Mouse (Mus musculus) CD4-positive naive resting alpha-beta T cell, adult 76 days (primary cell): ENCODE data around the gene Pbsn. TPM values are rescaled to one million over a fixed set of nuclear protein-coding genes. Genes with fewer than 3 reads are reported as not detected.

Source experiments
- total RNA-seq: library from RNA; stranded (reverse); gene quantifications from one replicate; pipeline ENCODE4 v1.2.4, GENCODE M21; 2023

The Pbsn gene
- total RNA-seq: not detected

GRCm38 (mm10) chrX:77853523-77853922 lies at the start of gene Pbsn:
TSS of gene Pbsn (minus strand) at chrX:77853623.

GRCm38 (mm10) chrX:77864458-77864857 lies 11.0 kb upstream of the Pbsn start, which contains the start of gene Gm14744:
TSS of gene Gm14744 (plus strand) at chrX:77864758.

DNA sequence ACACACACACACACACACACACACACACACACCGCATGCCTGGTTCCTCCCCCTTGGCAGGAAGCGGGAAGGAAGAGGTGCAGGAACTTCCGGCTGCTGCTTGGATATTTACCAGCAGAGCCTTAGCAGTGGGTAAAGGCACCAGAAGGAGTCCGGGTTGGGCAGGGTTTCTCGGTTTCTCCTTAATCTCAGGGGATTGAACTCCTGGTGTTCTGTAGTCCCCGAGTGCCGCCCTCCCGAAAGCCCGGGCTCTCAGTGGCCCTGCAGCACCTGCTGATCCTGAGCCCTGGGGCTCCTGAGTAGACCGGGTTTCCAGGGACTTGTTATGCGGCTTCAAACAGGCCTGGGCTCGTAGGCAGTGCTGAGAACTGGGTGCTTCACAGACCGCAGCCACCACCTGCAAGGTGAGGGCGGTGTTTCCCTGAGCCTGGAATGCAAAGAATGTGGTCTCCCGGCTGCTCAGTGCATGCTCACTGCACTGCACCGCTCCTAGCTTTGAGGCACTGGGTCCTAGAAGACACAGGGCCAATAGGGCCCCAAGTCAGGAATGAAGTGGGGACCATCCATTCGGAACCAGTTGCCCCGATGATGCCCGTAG lies 57.1 kb downstream of the Pbsn start, which contains the start of gene Prkx:
Prkx (minus strand) TSS at position 41 of the 598 bp plus-strand sequence.

Other genes starting within 250 kb of the Pbsn start
- 62.0 TPM for gene Prkx, start 57.3 kb downstream of the Pbsn start, total RNA-seq
- gene Gm14744, start 11.1 kb upstream of the Pbsn start, total RNA-seq: not detected
- not detected for gene 5430402E10Rik, start 71.4 kb upstream of the Pbsn start, total RNA-seq
- gene Obp1a, start 237.8 kb upstream of the Pbsn start, total RNA-seq: not detected